Mouse (Mus musculus): ENCODE measurements around the gene Crmp1. TPM values are rescaled to one million over a fixed set of nuclear protein-coding genes. Genes with fewer than 3 reads are reported as not detected.

Gene Crmp1
- 207 and 227 TPM in 2 replicates for polyA plus RNA-seq (2012; rRNA removed)

DNA sequence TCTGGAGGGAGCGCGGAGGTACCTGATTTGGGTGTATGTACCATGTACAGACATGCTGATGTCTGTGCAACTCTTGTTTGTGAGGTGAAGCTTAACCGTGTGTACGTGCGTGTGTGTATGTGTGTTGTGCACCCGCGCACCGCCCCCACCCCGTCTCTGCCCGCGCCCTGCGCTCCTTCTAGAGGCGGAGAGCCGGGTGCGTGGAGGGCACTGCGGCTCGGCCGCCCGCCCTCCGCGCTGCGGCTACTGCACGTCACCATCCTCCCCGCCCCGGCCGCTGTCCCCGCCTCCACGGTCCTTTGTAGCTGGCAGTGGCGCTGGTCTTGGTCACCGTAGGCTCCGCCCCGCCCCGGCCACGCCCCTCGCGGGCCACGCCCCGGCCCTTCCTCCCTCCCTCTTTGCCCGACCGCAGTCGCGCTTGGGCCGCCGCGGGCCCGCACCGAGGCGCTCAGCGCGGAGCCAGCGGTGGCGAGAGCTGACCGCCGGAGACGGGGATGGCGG lies at the start of gene Crmp1:
Crmp1 (plus strand) TSS at position 290 of the 501 bp plus-strand sequence.
- DNase-seq = peak; percentile 96
- Histone ChIP-seq H3K4me3 (replicated peaks; ENCODE audit: insufficient read depth, low read depth, low read length) (peak within 1 kb of the TSS; percentile 93), H3K27ac (ENCODE audit: insufficient read depth, low read length) (peak within 1 kb of the TSS; percentile 78), H3K27me3 (ENCODE audit: control insufficient read depth, insufficient read depth, low read length) (no peaks in the 10 kb centered on the region), H3K4me1 (ENCODE audit: control insufficient read depth, insufficient read depth, low read length) (peaks cover 13% of the 10 kb centered on the region)
- no peak; the same call in 1 of the 2 replicates for TF ChIP-seq CTCF (IDR thresholded peaks at IDR 0.05; ENCODE audit: borderline replicate concordance, insufficient read depth, low read depth, low read length)
- TF ChIP-seq POLR2A (IDR thresholded peaks at IDR 0.05; ENCODE audit: borderline replicate concordance, insufficient read depth, low read length) = peak; percentile 98
- WGBS = 1% methylated on average over 56 of the region's 56 CpGs

GRCm38 (mm10) chr5:37196196-37196595 lies 45.5 kb upstream of the Crmp1 start:
- Histone ChIP-seq H3K4me3 (replicated peaks; ENCODE audit: insufficient read depth, low read depth, low read length) (no peak overlapping the region), H3K27me3 (ENCODE audit: control insufficient read depth, insufficient read depth, low read length) (no peaks in the 10 kb centered on the region), H3K4me1 (ENCODE audit: control insufficient read depth, insufficient read depth, low read length) (peaks cover 10% of the 10 kb centered on the region), H3K27ac (ENCODE audit: insufficient read depth, low read length) (no peak overlapping the region)
- no peak for DNase-seq
- TF ChIP-seq CTCF (IDR thresholded peaks at IDR 0.05; ENCODE audit: borderline replicate concordance, insufficient read depth, low read depth, low read length) (no peak), POLR2A (IDR thresholded peaks at IDR 0.05; ENCODE audit: borderline replicate concordance, insufficient read depth, low read length) (no peak)
- WGBS = 60% methylated on average over 8 of the region's 8 CpGs

DNA sequence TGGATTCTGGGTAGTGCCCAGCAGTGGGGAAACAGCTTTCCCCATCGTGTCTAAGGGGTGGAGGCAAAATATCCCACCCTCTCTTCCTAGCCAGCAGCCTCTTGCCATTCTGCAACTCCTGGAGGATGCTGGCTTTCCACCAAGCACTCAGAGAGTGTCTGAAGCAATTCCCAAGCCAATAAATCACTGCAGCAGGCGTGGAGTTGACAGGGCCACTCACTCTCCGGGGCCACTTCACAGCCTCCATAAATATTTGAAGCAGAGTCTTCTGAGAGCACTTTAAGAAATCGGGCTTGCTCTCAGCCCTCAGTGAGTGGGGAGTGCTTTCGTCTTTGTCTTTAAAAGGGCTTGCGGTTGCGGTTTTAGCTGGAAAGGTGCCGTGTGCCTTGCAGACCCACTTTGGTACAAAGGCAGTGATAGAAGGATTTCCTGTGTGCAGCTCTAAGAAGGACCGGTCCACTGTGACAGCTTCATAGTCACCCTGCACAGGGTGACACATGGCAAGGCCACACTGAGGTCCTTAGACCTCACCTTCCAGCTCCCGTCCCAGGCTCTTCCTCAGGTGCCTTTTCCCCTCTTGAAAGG lies 45.0 kb upstream of the Crmp1 start:
- H3K27me3 ChIP-seq (ENCODE audit: control insufficient read depth, insufficient read depth, low read length) = no peaks in the 10 kb centered on the region
- TF ChIP-seq POLR2A (IDR thresholded peaks at IDR 0.05; ENCODE audit: borderline replicate concordance, insufficient read depth, low read length) (no peak), CTCF (IDR thresholded peaks at IDR 0.05; ENCODE audit: borderline replicate concordance, insufficient read depth, low read depth, low read length) (no peak)
- peaks cover 10% of the 10 kb centered on the region for H3K4me1 ChIP-seq (ENCODE audit: control insufficient read depth, insufficient read depth, low read length)
- no peak overlapping the region for H3K4me3 ChIP-seq (replicated peaks; ENCODE audit: insufficient read depth, low read depth, low read length)
- no peak for DNase-seq
- WGBS = 56% methylated on average over 10 of the region's 10 CpGs
- no peak overlapping the region for H3K27ac ChIP-seq (ENCODE audit: insufficient read depth, low read length)

DNA sequence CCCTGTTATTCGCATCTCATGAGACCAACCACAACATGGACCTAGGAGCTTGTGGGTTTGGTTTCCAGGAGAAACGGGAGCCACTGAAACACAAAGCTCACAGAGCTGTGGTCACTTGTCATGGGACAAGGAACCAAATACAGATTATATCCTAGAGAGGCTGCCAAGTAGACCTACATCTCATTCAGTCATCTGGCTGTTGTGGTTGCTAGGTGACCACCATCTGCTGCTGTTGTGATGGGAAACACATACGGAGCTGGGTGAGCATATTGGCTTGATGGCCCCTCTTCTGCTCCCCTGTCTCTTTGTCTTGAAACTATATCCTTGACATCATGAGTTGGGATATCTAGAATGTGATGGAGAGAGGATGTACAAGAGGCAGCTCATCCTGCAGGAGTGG lies 44.3 kb upstream of the Crmp1 start:
- Histone ChIP-seq H3K4me3 (replicated peaks; ENCODE audit: insufficient read depth, low read depth, low read length) (no peak overlapping the region), H3K4me1 (ENCODE audit: control insufficient read depth, insufficient read depth, low read length) (peaks cover 10% of the 10 kb centered on the region), H3K27me3 (ENCODE audit: control insufficient read depth, insufficient read depth, low read length) (no peaks in the 10 kb centered on the region), H3K27ac (ENCODE audit: insufficient read depth, low read length) (no peak overlapping the region)
- TF ChIP-seq POLR2A (IDR thresholded peaks at IDR 0.05; ENCODE audit: borderline replicate concordance, insufficient read depth, low read length) = no peak
- DNase-seq = no peak
- 70% methylated on average over 3 of the region's 3 CpGs for WGBS

DNA sequence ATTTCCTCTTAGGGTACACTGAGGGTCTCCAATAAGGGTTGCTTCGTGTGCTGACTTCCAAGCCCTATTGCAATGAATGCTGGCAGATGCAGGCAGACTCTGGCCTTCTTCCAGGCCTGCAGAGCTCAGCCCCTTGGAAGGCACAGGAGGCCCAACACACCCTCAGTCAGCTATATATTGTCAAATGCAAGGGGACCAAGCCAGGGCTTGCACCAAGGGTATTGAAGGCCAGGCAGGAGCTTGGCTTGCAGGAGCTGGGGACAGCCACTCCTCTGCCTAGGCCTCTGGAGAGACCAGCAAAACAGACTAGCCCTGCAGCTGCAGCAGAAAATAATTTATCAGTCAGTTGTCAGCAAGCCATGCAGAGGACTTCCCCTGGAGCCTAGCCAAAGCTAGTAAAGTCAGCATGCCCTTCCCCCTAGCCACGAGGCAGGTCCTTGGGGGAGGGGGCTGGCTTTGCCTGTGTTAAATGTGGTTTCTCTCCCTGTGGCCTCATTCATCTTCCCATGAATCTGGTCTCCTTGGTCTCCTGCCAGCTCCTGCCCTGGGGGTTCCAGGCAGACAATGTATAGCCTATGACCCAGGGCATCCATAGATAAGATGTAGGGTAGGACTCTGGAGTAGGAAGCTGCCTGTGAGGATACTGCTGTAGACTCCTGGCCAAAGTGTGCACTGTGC lies 43.6 kb upstream of the Crmp1 start:
- Histone ChIP-seq H3K4me3 (replicated peaks; ENCODE audit: insufficient read depth, low read depth, low read length) (no peak overlapping the region), H3K27ac (ENCODE audit: insufficient read depth, low read length) (no peak overlapping the region), H3K27me3 (ENCODE audit: control insufficient read depth, insufficient read depth, low read length) (no peaks in the 10 kb centered on the region), H3K4me1 (ENCODE audit: control insufficient read depth, insufficient read depth, low read length) (peaks cover 10% of the 10 kb centered on the region)
- no peak for DNase-seq
- 42% methylated on average over 2 of the region's 2 CpGs for WGBS
- TF ChIP-seq POLR2A (IDR thresholded peaks at IDR 0.05; ENCODE audit: borderline replicate concordance, insufficient read depth, low read length) (no peak), CTCF (IDR thresholded peaks at IDR 0.05; ENCODE audit: borderline replicate concordance, insufficient read depth, low read depth, low read length) (no peak)

GRCm38 (mm10) chr5:37202285-37202684 lies 39.5 kb upstream of the Crmp1 start:
- DNase-seq = no peak
- 53% methylated on average over 1 of the region's 1 CpGs for WGBS
- Histone ChIP-seq H3K4me1 (ENCODE audit: control insufficient read depth, insufficient read depth, low read length) (peaks cover 10% of the 10 kb centered on the region), H3K27ac (ENCODE audit: insufficient read depth, low read length) (no peak overlapping the region), H3K4me3 (replicated peaks; ENCODE audit: insufficient read depth, low read depth, low read length) (no peak overlapping the region), H3K27me3 (ENCODE audit: control insufficient read depth, insufficient read depth, low read length) (no peaks in the 10 kb centered on the region)
- no peak for TF ChIP-seq CTCF (IDR thresholded peaks at IDR 0.05; ENCODE audit: borderline replicate concordance, insufficient read depth, low read depth, low read length)
- TF ChIP-seq POLR2A (IDR thresholded peaks at IDR 0.05; ENCODE audit: borderline replicate concordance, insufficient read depth, low read length) = no peak

- Histone ChIP-seq H3K27me3 (ENCODE audit: control insufficient read depth, insufficient read depth, low read length) (no peaks in the 10 kb centered on the region), H3K4me1 (ENCODE audit: control insufficient read depth, insufficient read depth, low read length) (no peaks in the 10 kb centered on the region), H3K4me3 (replicated peaks; ENCODE audit: insufficient read depth, low read depth, low read length) (no peak overlapping the region), H3K27ac (ENCODE audit: insufficient read depth, low read length) (no peak overlapping the region)
- TF ChIP-seq POLR2A (IDR thresholded peaks at IDR 0.05; ENCODE audit: borderline replicate concordance, insufficient read depth, low read length) (no peak), CTCF (IDR thresholded peaks at IDR 0.05; ENCODE audit: borderline replicate concordance, insufficient read depth, low read depth, low read length) (no peak)
- no peak for DNase-seq
- 32% methylated on average over 7 of the region's 7 CpGs for WGBS
These were observed 36.9 kb upstream of the Crmp1 start for GRCm38 (mm10) chr5:37204886-37205285.

- no peaks in the 10 kb centered on the region for H3K4me1 ChIP-seq (ENCODE audit: control insufficient read depth, insufficient read depth, low read length)
- WGBS = 82% methylated on average over 1 of the region's 1 CpGs
- H3K27ac ChIP-seq (ENCODE audit: insufficient read depth, low read length) = no peak overlapping the region
- H3K4me3 ChIP-seq (replicated peaks; ENCODE audit: insufficient read depth, low read depth, low read length) = no peak overlapping the region
- no peak for TF ChIP-seq CTCF (IDR thresholded peaks at IDR 0.05; ENCODE audit: borderline replicate concordance, insufficient read depth, low read depth, low read length)
- no peak for TF ChIP-seq POLR2A (IDR thresholded peaks at IDR 0.05; ENCODE audit: borderline replicate concordance, insufficient read depth, low read length)
- DNase-seq = no peak
- no peaks in the 10 kb centered on the region for H3K27me3 ChIP-seq (ENCODE audit: control insufficient read depth, insufficient read depth, low read length)
These were observed 36.3 kb upstream of the Crmp1 start for GRCm38 (mm10) chr5:37205420-37205819.
